Mouse (Mus musculus) left cerebral cortex, adult 11 months (tissue): ENCODE data around the gene Ccng2.

Source experiments
- DNase-seq: peaks from one replicate; pipeline ENCODE4 v3.0.0; 2022; ENCODE audit warnings: low spot score

The Ccng2 gene

DNA sequence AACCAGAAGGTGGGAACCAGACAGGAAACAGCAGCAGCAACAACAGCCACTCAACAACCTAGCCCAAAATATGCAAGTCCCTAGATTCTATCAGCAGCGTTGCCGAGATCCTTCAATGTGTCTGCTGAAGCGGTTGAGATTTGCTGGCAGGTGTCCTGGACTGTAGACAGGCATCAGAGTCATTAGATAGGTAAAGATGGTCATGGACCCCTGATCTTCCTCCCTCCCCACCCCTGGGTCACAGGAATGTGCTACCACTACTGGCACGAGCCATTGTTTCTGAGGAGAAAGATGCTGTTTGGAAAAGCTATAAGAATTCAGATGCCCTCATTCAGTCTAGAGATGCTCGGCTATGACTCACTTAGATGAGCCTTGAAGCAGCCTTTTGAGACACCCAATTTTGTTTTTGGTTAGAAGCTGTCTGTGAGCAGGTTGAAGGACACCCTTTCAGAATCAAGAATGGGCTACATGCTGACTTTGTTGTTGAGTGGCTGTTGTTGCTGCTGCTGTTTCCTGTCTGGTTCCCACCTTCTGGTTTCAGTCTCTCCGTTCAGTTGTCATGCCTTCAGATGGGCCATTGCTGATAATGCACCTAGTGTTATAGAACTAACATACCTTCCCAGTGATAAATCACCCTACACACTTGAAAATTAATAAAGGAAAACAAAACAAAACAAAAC is 3.5 kb upstream of the Ccng2 start:
- no peak for DNase-seq

GRCm38 (mm10) chr5:93264136-93264700 is 2.8 kb upstream of the Ccng2 start:
- DNase-seq: no peak

DNA sequence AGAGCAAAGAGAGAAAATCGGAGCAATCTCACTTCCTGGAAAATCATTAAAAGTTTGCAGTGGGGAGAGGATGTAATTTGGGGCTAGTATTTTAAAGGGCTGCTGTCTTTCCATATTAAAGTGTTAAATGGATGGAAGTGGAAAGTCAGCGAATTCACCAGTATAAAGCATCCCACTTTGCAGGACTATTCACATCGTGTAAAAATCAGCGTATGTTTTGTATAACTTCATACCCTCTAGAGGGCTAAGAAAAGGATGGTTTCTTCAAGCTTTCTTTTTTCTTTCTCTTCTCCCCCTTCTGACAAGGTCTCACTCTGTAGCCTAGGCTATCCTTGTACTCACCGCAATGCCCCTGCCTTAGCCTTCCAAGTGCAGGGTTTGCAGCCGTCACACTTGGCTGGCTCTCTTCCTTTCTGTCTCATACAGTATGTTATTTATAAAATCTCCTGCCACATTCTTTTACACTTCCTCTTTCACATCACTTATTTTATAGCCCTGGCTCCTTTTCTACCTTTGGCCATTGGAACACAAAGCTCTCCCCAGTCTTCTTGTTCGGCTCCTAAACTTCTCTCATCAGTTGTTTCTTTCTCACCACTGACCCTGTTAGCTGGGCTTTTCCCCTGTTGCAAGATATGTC is 1.8 kb upstream of the Ccng2 start:
- DNase-seq: no peak

DNA sequence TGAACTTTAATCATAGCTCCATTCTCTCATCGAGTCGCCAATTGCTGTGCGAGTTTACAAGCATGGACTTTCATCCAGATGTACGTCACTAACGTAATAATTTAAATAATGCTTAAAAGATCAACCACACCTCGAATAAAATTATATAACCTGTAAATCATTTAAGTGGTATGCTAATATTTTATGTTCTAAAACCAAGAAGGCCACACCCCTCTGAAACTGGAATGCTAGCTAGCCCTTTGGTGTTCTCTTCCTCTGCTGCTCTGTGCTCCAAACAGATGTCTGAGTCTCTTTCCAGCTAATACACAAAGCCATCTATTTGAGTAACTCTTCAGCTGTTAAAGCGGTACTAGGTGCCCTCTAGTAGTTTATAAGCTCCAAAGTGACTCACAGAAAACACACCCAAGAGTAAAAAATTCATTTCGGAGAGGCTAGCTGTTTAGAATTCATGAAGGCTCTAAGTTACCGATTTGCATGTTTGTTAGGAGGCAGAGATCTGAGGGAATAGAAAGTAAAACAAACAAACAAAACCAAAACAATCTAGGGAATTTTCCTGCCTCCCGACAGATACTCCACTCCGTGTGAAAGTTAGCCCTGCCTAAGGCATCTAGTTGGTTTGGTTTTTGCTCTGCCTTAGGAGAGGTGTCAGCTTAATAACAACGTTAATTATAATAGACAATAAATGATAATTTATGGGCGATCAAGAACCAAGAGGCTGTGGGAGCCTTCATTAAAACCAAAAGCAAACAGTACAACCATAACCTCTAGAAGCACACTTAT is 1.1 kb upstream of the Ccng2 start:
- DNase-seq: no peak

DNA sequence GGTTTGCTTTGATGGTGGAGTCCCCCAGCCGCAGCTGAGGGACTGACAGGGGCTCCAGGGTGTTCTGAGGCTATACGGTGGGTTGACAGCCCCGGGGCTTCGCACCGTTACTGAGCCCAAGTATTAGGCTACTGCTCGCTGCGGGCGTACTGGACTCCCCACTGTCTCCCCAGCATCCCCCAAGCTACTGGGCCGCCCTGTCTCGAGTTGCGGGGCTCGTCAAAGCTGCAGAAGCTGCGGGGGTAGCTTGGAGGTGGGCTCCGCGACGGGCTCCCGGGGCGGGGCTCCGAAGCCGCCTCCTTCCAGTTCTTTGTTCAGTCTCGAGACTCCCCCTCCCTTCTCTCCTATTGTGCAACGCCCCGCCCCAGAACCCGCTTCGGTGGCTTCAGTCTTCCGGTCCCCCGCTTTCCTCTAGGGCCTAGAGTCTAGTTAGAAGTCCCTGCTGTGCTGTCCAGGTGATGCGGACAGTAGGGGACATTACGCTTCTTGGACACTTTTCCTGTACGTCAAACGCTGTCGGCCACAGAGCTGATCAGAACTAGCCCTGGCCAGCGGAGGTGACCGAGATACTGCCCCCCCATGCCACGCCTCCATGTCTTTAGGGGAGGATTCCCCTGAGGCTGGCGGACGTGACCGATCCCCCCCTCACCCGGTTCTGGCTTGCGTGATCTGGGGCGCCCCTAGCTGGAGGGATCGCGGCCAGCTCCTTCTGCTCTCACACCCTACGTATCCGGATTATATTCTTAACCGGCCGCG is 972 bp downstream of the Ccng2 start:
- DNase-seq: peak; percentile 69

- no peak for DNase-seq
Measured at GRCm38 (mm10) chr5:93270095-93270494, 3.0 kb downstream of the Ccng2 start.

- no peak for DNase-seq
Measured at GRCm38 (mm10) chr5:93270721-93271120, 3.7 kb downstream of the Ccng2 start.

DNA sequence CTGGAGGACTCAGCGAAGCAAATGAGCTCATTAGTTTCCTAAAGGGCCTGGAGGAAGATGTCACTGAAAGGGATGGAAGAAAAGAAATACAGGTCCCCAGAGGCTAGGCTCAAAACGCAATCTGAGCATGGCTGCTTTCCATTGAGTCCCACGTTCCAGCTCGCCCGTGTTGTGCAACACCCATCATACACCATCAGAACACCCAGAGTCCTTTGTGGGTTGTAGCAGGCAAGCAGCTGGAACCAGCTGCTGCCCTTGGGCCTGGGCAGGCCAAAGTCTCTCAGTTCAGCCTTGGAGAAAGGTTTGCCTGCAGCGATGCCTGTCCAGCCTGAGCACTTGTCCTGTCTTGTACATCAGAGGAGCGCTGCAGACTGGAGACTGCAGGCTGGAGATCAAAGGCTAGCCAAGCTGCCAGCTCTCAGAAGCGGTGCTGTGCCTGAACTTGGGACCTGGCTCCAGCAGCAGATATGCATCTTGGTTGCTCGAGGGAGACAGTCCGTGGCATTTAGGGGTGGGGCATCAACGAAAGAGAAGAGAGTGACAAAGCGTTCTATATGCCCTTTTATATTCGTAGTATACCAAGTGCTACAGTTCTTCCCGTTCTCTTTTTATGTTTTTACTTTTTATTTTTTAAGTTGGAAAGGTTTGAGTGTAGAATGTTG is 15.5 kb downstream of the Ccng2 start:
- no peak for DNase-seq

GRCm38 (mm10) chr5:93283109-93283508 is 16.1 kb downstream of the Ccng2 start:
- no peak for DNase-seq

DNA sequence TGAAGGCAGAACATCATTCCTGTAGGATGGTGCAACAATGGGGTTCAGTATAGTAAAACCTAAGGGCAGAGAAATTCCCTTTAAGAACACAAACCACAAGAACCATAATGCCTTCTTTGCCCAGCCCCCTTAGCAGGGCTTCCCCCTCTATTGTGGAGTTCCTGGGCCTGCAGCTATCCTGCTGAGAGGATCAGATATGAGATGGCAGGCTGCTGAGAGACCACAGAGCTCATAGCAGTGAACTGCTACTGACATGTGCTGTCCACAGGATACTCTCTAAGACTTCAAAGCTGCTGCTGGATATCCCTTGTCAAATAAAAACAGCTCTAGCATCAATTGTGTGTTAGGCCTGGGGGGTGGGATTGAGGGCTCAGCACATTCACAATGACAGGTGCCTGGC is 21.5 kb downstream of the Ccng2 start:
- DNase-seq: no peak

- DNase-seq: no peak
Measured at GRCm38 (mm10) chr5:93290282-93290681, 23.2 kb downstream of the Ccng2 start.

DNA sequence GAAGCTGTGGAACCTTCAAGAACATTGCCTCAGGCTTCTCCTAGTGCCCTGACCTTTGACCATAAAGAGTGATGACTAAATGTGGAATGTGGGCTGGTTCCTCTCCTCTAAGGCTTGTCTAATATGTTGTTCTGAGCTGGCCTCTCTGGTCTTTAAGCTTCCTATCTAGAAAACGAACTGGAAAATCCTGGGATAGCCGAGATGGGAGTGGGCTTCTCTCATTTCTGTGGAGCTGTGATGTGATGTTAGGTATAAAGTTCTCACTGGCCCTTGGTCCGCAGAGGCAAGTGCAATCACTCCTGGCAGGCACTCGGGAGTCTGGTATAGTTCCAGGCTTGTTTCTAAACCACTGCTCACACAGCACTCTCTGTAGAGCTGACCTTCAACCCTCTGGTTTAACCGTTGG is 29.3 kb downstream of the Ccng2 start:
- DNase-seq: no peak

DNA sequence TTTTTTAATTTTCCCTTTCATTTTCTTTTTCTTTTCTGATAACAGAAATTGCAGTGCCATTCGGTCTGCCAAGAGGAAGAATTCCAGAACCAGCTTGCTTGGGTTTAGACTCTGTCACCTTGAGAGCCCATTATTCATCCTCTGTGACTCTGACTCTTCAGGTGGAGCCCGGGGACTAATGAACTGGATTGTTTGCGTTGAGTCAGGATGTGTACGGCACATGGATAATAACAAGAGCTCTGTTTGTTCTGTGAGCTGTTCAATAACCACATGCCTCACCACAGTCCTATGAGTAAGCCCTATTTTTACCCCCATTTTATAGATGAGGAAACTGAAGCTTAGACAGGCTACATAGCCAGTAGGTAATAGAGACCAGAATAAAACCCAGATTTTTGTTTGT is 29.7 kb downstream of the Ccng2 start:
- no peak for DNase-seq

GRCm38 (mm10) chr5:93297311-93297710 is 30.3 kb downstream of the Ccng2 start:
- no peak for DNase-seq

- DNase-seq: no peak
Measured at GRCm38 (mm10) chr5:93305126-93305830, 38.2 kb downstream of the Ccng2 start.

GRCm38 (mm10) chr5:93308909-93309308 is 41.9 kb downstream of the Ccng2 start:
- DNase-seq: no peak

GRCm38 (mm10) chr5:93323320-93324001 is 56.4 kb downstream of the Ccng2 start:
- no peak for DNase-seq
